Mouse (Mus musculus) layer of hippocampus, adult 2 months (tissue): Measurements from ENCODE around the gene Slc31a1. TPM values are rescaled to one million over a fixed set of nuclear protein-coding genes. Genes with fewer than 3 reads are reported as not detected.

ENCODE experiments used
- DNase-seq, 2 experiments: peaks; one replicate each; pipeline ENCODE4 v3.0.0; 2022; ENCODE audit warnings: low spot score in 2 of 2
- H3K27ac ChIP-seq: fragments of 200-600 bp; 2 replicates; pipeline ENCODE4 v1.8.1; 2022
- H3K4me3 ChIP-seq: fragments of 200-600 bp; 2 replicates; pipeline ENCODE4 v1.8.1; 2022; ENCODE audit warnings: mild to moderate bottlenecking
- CTCF ChIP-seq: fragments of 200-600 bp; conservative IDR thresholded peaks from 2 replicates; pipeline ENCODE4 v1.8.1; 2022; ENCODE audit warnings: antibody characterized with exemption, mild to moderate bottlenecking, moderate library complexity
- total RNA-seq, 2 experiments: library from RNA; stranded (reverse); gene quantifications; 2 replicates each; pipeline ENCODE4 v1.2.3; 2021

Gene Slc31a1
- total RNA-seq, 2 experiments from 2014 or later, result 11.7 to 11.9 TPM

DNA sequence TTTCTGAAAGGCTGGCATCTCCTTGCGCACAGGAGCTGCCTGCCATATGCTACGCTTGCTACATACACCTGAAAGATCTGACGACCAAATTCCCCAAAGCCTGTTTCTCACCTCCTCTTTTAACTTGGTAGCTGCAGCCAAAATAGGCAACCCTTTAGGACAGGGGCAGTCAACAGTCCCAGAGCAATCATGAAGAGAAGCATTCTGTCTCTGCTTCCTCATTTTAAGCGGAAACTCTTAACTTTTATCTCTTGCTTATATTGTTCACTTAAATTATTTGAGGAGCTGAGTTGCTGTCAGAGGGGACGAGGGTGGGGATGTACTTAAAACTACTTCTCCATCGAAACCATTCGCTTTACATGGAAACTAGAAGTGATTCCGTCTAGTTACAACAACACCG, 69.1 kb downstream of the Slc31a1 start:
- no peak overlapping the region for H3K27ac ChIP-seq
- TF ChIP-seq CTCF, result no peak
- no peak overlapping the region for H3K4me3 ChIP-seq
- DNase-seq, result no peak

DNA sequence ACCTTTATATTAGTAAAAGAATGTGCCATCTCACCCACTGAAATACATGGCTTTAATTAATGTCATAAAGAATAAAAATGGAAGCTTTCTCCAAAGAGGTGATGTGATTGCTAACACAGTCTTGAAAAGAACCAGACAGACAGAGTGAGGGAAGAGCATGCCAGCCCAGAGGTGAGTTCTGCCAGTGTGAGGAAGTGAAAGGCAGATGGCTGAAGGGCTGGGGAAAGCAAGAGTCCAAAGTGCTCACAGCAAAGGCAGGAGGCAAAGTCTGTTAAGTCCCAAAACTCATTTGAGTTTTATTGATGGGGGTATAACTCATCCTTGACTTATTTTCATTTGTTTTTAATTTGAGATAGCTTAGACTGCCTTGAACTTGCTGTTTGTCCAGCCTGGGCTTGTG, 70.2 kb downstream of the Slc31a1 start:
- no peak for TF ChIP-seq CTCF
- no peak for DNase-seq
- Histone ChIP-seq H3K4me3 (no peak overlapping the region), H3K27ac (no peak overlapping the region)

DNA sequence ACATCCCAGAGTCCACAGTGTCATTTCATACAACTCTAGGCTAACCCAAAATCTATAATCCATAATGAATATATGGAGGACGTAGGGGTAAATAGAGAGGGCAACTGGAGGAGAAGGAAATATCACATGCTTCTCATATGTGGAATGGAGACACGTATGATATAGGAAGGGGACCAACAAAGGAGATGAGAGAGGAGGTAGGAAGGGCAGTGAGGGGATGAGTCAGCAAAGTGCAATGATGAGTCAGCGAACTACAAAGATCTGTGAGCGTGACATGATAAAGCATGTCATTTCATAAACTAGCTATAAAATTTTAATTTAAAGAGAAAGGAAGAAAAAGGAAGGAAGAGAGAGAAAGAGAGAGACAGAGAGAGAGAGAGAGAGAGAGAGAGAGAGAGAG, 71.0 kb downstream of the Slc31a1 start:
- DNase-seq, result no peak
- no peak for TF ChIP-seq CTCF
- no peak overlapping the region for H3K4me3 ChIP-seq

DNA sequence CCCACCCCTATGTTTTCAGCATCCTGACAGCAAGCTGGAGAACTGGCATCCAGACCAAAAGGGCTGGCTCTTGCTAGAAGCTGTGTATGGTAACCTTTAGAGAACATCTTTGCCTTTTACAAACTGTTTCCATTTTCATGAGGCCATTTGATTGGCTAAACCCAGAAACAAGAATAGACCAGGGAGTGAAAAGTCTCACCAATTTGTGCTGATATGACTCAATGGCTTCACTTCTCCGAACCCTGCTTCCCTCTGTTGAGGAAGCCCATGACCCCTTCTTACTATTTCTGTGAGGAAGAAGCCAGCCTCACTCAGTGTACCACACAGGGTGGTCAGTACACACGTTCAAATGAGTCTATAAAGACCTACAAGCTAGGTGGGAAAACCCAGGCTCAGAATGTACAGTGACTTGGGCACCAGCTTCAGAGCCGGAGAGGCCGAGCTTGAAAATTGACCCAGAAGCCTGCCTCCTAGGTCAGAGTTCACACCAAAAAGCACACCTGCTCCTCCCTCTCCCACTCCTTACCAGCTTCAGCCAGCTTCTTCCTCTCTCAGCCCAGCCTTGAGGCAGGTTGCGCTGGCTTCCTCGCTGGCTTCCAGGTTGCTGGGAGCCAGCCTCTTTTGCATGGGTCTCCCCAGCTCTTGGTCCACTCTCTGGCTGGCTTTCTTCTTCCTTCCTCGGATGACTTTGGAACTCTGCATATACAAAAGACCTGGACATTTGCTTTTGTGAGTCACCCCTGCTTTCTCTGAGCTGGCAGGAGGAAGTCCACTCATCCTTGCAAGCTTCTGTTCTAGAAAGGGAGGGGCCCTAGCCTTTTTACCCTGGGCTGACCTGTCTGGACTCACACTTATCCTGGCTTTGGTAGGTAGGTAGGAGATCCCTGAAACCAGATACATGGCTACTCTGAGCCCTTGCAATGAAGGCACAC, 73.7 kb downstream of the Slc31a1 start:
- TF ChIP-seq CTCF, result no peak
- Histone ChIP-seq H3K4me3 (no peak overlapping the region), H3K27ac (no peak overlapping the region)
- DNase-seq, result no peak

More for the DNA sequence above, 71.0 kb downstream of the Slc31a1 start:
- no peak overlapping the region for H3K27ac ChIP-seq

DNA sequence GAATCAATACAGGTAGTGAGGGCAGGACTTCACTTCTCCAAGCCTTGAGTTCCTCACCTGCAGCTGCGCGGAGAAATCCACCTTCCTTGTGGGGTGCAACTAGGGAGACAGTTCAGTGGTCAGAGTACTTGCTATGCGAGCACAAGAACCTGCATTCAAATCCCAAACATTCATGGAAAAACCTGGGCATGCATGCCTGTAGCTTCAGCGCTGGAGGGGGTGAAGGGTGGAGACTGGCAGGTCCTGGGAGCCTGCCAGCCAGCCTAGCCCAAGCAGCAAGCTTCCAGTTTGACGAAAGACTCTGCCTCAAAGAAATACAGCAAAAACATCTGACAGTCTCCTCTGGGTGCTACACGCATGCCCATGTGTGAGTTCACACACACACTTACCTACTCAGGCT, 74.6 kb downstream of the Slc31a1 start, which contains the start of gene Rnf183:
Gene Rnf183 (minus strand): TSS at position 172 of the 400 bp plus-strand sequence.
- no peak for DNase-seq
- Histone ChIP-seq H3K27ac (no peak within 1 kb of the TSS), H3K4me3 (no peak within 1 kb of the TSS)
- TF ChIP-seq CTCF, result no peak

DNA sequence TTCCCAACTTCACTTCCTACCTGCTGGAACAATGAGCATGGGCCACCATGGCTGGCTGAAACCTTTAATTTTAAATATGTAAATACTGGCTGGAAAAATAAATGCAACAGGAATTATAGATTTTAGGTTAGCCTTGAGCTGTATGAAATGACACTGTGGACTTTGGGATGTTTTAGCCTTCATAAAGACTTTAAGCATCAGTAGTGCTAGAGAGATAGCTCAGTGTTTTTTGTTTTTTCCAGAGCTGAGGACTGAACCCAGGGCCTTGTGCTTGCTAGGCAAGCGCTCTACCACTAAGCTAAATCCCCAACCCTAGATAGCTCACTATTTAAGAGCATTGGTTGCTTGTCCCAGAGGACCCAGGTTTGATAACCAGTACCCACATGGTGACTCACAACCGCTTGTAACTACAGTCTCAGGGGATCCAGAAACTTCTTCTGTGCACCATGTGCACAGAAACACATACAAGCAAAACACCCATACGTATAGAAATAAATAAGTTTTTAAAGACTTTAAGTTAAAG, 76.8 kb downstream of the Slc31a1 start:
- no peak for DNase-seq
- Histone ChIP-seq H3K27ac (no peak overlapping the region), H3K4me3 (no peak overlapping the region)
- TF ChIP-seq CTCF, result no peak

DNA sequence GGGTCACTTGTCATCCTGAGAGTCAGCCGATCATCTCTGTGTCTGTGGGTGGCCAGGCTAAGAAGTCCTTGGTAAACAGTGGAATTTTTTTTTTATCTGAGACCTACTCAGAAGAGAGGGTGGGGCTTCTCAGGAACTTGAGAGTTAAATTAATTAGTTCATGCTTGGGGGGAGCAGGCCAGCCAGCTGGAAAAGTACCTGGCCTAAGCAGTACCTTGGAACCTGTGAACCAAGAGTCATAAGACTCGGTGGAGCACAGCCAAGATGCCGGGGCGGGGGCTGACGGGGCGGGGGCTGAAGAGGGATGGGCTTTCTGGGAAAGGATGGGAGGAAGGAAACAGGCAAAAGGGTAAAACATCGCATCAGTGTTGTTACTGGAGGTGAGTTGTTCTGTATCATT, 77.3 kb downstream of the Slc31a1 start:
- TF ChIP-seq CTCF, result no peak
- DNase-seq, result no peak
- H3K27ac ChIP-seq, result no peak overlapping the region
- no peak overlapping the region for H3K4me3 ChIP-seq

DNA sequence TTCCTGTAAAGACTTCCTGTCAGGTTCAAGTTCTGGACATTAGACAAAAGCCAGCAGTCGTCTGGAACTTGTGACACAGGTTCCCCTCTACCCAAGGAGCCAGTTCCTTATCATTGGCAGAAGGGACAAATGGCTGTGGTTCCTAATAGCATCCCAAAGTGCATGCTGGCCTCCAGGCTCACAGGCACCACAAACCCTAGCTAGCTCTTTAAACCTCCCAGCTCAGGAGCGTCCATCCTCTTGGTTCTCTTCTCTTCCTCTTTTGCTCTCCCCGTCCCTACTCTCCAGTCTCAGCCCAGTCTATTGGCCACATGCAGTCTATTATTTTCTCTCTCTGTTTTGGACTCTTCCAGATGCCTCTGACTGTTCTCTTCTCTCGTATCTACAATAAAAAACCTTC, 79.3 kb downstream of the Slc31a1 start:
- Histone ChIP-seq H3K4me3 (no peak overlapping the region), H3K27ac (no peak overlapping the region)
- no peak for TF ChIP-seq CTCF
- DNase-seq, result no peak

DNA sequence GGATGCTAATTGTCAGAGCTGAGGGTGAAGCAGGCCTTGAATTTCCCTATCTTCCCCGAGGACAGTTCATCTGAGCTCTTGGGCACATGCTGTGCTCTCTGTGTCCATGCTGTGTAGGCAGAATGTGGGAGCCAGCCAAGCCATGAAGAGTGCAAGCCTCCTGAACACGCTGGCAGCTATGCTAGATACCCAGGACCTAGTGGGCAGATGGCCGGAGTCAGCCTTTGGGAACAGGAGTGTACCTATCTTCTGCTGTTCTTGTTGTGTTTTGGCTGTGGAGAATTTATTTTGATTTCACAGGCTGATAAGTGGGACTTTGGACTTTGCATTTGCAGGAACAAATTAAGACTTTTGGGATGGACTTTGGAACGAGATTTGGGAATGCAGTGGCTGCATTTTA, 80.0 kb downstream of the Slc31a1 start:
- no peak for DNase-seq
- H3K27ac ChIP-seq, result no peak overlapping the region
- H3K4me3 ChIP-seq, result no peak overlapping the region
- TF ChIP-seq CTCF, result no peak

DNA sequence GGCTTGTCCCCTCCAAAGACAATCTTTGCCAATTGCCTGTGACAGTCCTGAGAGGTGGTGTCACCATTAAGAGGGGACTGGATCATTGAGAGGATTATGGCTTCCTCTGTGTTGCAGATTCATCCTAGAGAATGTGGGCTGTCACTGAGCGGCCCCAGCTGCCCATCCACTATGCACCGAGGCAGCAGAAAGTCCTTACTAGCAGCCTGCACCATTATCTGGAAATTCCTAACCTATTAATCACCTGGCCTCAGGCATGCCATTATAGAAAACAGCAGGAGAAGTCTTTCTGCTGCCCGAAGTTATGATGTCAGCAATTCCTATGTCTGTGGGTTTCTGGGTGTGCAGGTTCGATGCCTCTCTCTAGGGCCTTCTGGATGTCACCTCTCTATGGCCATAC, 80.5 kb downstream of the Slc31a1 start:
- DNase-seq, result no peak
- no peak for TF ChIP-seq CTCF
- Histone ChIP-seq H3K4me3 (no peak overlapping the region), H3K27ac (no peak overlapping the region)

Other genes with a start within 250 kb of the Slc31a1 start
- not detected for gene Mup21, start 209.9 kb upstream of the Slc31a1 start, total RNA-seq
- 10 to 100 TPM; 26.0 to 26.3 TPM for gene Zfp37, start 129.7 kb upstream of the Slc31a1 start, total RNA-seq
- gene Slc31a2, start 98.2 kb upstream of the Slc31a1 start, total RNA-seq, result 10 to 100 TPM in 1 of 2 experiments, 1 to 10 TPM in 1; 9.5 to 10.2 TPM
- gene Fkbp15, start 179 bp upstream of the Slc31a1 start, total RNA-seq, result 10 to 100 TPM; 41.1 to 43.4 TPM
- 10 to 100 TPM; 49.0 to 51.3 TPM for gene Cdc26, start 47.9 kb downstream of the Slc31a1 start, total RNA-seq
- gene Prpf4, start 48.1 kb downstream of the Slc31a1 start, total RNA-seq, result 10 to 100 TPM; 13.2 to 13.3 TPM
- not detected for gene Rnf183, start 74.5 kb downstream of the Slc31a1 start, total RNA-seq
- 1 to 10 TPM; 7.3 to 8.3 TPM for gene Wdr31, start 110.2 kb downstream of the Slc31a1 start, total RNA-seq
- under 1 TPM; 0.64 to 0.69 TPM for gene Bspry, start 119.3 kb downstream of the Slc31a1 start, total RNA-seq
- gene Hdhd3, start 142.7 kb downstream of the Slc31a1 start, total RNA-seq, result 10 to 100 TPM in 1 of 2 experiments, 1 to 10 TPM in 1; 7.9 to 11.1 TPM
- 10 to 100 TPM; 24.6 to 31.5 TPM for gene Alad, start 159.2 kb downstream of the Slc31a1 start, total RNA-seq
- 10 to 100 TPM; 28.0 to 28.5 TPM for gene Pole3, start 164.3 kb downstream of the Slc31a1 start, total RNA-seq
- gene 4933430I17Rik, start 164.6 kb downstream of the Slc31a1 start, total RNA-seq, result under 1 TPM in 1 of 2 experiments, not detected in 1; 0.44 TPM
- gene Rgs3, start 199.1 kb downstream of the Slc31a1 start, total RNA-seq, result 10 to 100 TPM; 18.9 to 21.6 TPM